Mouse (Mus musculus): ENCODE measurements around the gene Eif2a. TPM values are rescaled to one million over a fixed set of nuclear protein-coding genes. Genes with fewer than 3 reads are reported as not detected.

The Eif2a gene
- 92.4 TPM for polyA plus RNA-seq (2014; fragmentation: Illumina TruSeq; extraction: RNeasy Lipid Tissue Mini Kit (QIAGEN cat#74804); ENCODE audit: low read depth, low replicate concordance)

DNA sequence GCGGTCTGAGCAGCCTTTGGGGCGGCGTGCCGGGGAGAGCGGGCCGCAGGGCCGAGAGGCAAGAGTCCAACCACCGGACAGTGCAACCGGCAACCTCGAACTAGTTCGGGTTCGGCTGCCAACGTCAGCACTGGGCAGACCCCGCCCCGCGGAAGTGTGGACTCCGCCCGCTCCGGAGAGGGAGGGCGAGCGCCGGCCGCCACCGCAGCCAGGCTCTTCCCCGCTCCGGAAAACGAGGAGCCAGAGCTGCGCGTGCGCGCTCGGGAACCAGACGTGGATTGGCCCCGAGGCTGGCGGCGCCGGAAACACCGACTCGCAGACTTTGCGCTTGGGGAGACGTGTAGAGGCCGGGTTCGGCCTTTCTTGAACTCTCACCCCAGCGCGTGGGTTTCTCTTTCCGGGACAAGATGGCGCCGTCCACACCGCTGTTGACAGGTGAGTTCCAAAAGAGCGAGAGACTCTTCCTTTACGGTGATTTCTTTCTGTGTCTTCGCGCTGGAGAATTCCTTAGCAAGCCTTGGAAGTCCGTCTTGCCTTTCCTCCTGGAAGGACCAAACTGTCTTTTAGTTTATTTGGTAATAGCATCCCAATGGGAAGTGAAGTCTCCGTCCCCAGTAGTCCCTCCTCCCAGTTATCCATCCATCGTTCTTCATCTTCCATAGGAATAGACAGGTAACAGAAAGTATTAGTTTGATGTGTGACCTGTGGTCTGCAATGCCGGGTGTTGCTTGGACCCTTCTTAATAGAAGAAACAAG is at the start of gene Eif2a, which contains the start of gene Serp1:
TSS of gene Eif2a (plus strand) at position 170 of the 756 bp plus-strand sequence.
TSS of gene Serp1 (minus strand) at position 241 of the 756 bp plus-strand sequence.

DNA sequence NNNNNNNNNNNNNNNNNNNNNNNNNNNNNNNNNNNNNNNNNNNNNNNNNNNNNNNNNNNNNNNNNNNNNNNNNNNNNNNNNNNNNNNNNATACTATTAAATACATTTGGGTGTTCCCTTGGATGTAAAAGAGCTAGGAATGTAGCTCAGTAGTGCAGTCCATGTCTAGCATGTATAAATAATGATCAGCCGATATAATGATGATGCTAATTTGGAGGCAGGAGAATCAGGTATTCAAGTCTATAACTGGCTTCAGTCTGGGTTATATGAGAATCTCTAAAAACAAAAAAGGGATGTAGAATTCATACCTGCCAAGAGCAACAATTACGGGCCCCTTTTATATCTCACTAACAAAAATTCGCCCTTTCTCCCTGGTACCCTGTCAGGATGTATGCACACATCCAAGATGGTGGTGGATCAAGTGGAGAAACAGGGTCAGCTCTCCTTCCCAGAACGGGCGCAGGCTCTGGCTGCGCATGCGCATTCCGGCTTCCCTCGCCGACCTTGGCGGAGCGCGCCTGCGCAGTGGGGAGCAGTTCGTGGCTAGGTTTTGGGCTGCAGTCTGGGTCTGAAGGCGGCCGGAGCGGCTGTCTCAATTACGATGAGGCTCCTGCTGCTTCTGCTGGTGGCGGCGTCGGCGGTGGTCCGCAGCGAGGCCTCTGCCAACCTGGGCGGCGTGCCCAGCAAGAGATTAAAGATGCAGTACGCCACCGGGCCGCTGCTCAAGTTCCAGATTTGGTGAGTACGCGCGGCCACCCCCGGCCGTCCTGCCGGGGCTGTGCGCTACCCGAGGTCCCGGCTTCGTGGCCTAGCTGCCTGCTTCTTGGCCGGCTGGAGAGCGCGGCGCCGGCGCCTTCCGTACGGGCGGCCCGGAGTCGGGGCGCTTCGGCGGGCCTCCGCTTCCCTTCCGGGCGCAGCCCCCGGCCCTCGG is 50.8 kb downstream of the Eif2a start, which contains the start of gene Selenot:
TSS of gene Selenot (plus strand) at position 500 of the 930 bp plus-strand sequence.

Other genes with a start within 250 kb of the Eif2a start
- gene Tsc22d2, start 111.1 kb upstream of the Eif2a start, polyA plus RNA-seq (2014; fragmentation: Illumina TruSeq; extraction: RNeasy Lipid Tissue Mini Kit (QIAGEN cat#74804); ENCODE audit: low read depth, low replicate concordance): 14.0 TPM
- 320 TPM for gene Serp1, start 71 bp downstream of the Eif2a start, polyA plus RNA-seq (2014; fragmentation: Illumina TruSeq; extraction: RNeasy Lipid Tissue Mini Kit (QIAGEN cat#74804); ENCODE audit: low read depth, low replicate concordance)
- 321 TPM for gene Selenot, start 50.8 kb downstream of the Eif2a start, polyA plus RNA-seq (2014; fragmentation: Illumina TruSeq; extraction: RNeasy Lipid Tissue Mini Kit (QIAGEN cat#74804); ENCODE audit: low read depth, low replicate concordance)
- gene Erich6, start 111.4 kb downstream of the Eif2a start, polyA plus RNA-seq (2014; fragmentation: Illumina TruSeq; extraction: RNeasy Lipid Tissue Mini Kit (QIAGEN cat#74804); ENCODE audit: low read depth, low replicate concordance): not detected
- 10.4 TPM for gene Siah2, start 166.6 kb downstream of the Eif2a start, polyA plus RNA-seq (2014; fragmentation: Illumina TruSeq; extraction: RNeasy Lipid Tissue Mini Kit (QIAGEN cat#74804); ENCODE audit: low read depth, low replicate concordance)